Mouse (Mus musculus) kidney, embryonic 14.5 days (tissue): ENCODE data around the gene Cd33. TPM values are rescaled to one million over a fixed set of nuclear protein-coding genes. Genes with fewer than 3 reads are reported as not detected.

ENCODE experiments used
- ATAC-seq: fragments of 200-750 bp; cut with Nextera tagmentation; 2 replicates; pipeline ENCODE4 v1.8.0; 2017; ENCODE audit warnings: moderate number of reproducible peaks, mild to moderate bottlenecking, moderate TSS enrichment, moderate library complexity; ENCODE audit not compliant: low FRiP score, low TSS enrichment
- H3K27ac ChIP-seq: fragments of 300-500 bp; sonication (generic); 2 replicates; pipeline ENCODE4 v1.5.1; 2014; ENCODE audit warnings: low read depth, mild to moderate bottlenecking, low read length, moderate library complexity, mixed read lengths
- H3K27me3 ChIP-seq: fragments of 300-500 bp; sonication (generic); 2 replicates; pipeline ENCODE4 v1.6.1; 2014; ENCODE audit warnings: mild to moderate bottlenecking, low read length; ENCODE audit not compliant: control insufficient read depth, insufficient read depth
- H3K36me3 ChIP-seq: fragments of 300-500 bp; sonication (generic); 2 replicates; pipeline ENCODE4 v1.6.1; 2014; ENCODE audit warnings: low read length, mixed read lengths; ENCODE audit not compliant: control insufficient read depth, insufficient read depth
- H3K4me1 ChIP-seq: fragments of 300-500 bp; sonication (generic); 2 replicates; pipeline ENCODE4 v1.6.1; 2014; ENCODE audit warnings: low read length, mixed read lengths; ENCODE audit not compliant: control insufficient read depth, insufficient read depth
- H3K4me2 ChIP-seq: fragments of 300-500 bp; sonication (generic); replicated peaks from 2 replicates; pipeline ENCODE4 v1.6.1; 2014; ENCODE audit warnings: low read depth, mild to moderate bottlenecking, low read length
- H3K4me3 ChIP-seq: fragments of 300-500 bp; sonication (generic); 2 replicates; pipeline ENCODE4 v1.5.1; 2014; ENCODE audit warnings: mild to moderate bottlenecking, low read length
- H3K9ac ChIP-seq: fragments of 300-500 bp; sonication (generic); 2 replicates; pipeline ENCODE4 v1.6.1; 2014; ENCODE audit warnings: low read depth, mild to moderate bottlenecking, low read length, moderate library complexity
- H3K9me3 ChIP-seq: fragments of 300-500 bp; sonication (generic); 2 replicates; pipeline ENCODE4 v1.6.1; 2016; ENCODE audit warnings: low read length; ENCODE audit not compliant: control insufficient read depth
- WGBS: fragments of 180-500 bp; shearing (Covaris S2); extraction: QIAGEN DNeasy Blood & Tissue Kit; methylation state at CpG from one replicate; pipeline ENCODE4 v1.1.7; 2014; 5-methylcytosine and 5-hydroxymethylcytosine counted together
- polyA plus RNA-seq: library from polyadenylated mRNA; unstranded; fragments of >200 nt; fragmentation: Nextera tagmentation; extraction: Ambion mirVana; gene quantifications from 2 replicates; pipeline ENCODE4 v1.2.1, GENCODE M21; 2014

Gene Cd33
- polyA plus RNA-seq, 1 experiment from 2014 or later: 0.85 TPM

GRCm38 (mm10) chr7:43530216-43530785, 13.9 kb downstream of the Cd33 start:
- Histone ChIP-seq H3K4me2 (no peak overlapping the region), H3K9ac (no peak overlapping the region), H3K4me3 (no peak overlapping the region), H3K27me3 (no peaks in the 10 kb centered on the region), H3K27ac (no peak overlapping the region), H3K4me1 (no peaks in the 10 kb centered on the region), H3K9me3 (no peaks in the 10 kb centered on the region), H3K36me3 (no peaks in the 10 kb centered on the region)
- no peak for ATAC-seq
- WGBS: 64% methylated on average over 8 of the region's 8 CpGs

- ATAC-seq: no peak
- 62% methylated on average over 3 of the region's 3 CpGs for WGBS
- Histone ChIP-seq H3K4me1 (no peaks in the 10 kb centered on the region), H3K9ac (no peak overlapping the region), H3K27ac (no peak overlapping the region), H3K36me3 (no peaks in the 10 kb centered on the region), H3K4me2 (no peak overlapping the region), H3K27me3 (no peaks in the 10 kb centered on the region), H3K4me3 (no peak overlapping the region), H3K9me3 (no peaks in the 10 kb centered on the region)
These were observed 18.9 kb downstream of the Cd33 start for GRCm38 (mm10) chr7:43525313-43525712.

- Histone ChIP-seq H3K4me3 (no peak overlapping the region), H3K9ac (no peak overlapping the region), H3K4me1 (no peaks in the 10 kb centered on the region), H3K4me2 (no peak overlapping the region), H3K27me3 (no peaks in the 10 kb centered on the region), H3K9me3 (no peaks in the 10 kb centered on the region), H3K27ac (no peak overlapping the region), H3K36me3 (no peaks in the 10 kb centered on the region)
- WGBS: 79% methylated on average over 2 of the region's 2 CpGs
- no peak for ATAC-seq
These were observed 21.5 kb downstream of the Cd33 start for GRCm38 (mm10) chr7:43522776-43523175.

- Histone ChIP-seq H3K9ac (no peak overlapping the region), H3K9me3 (no peaks in the 10 kb centered on the region), H3K27ac (no peak overlapping the region), H3K4me1 (no peaks in the 10 kb centered on the region), H3K4me2 (no peak overlapping the region), H3K4me3 (no peak overlapping the region), H3K27me3 (no peaks in the 10 kb centered on the region), H3K36me3 (no peaks in the 10 kb centered on the region)
- WGBS: 83% methylated on average over 15 of the region's 15 CpGs
- no peak for ATAC-seq
These were observed 25.9 kb downstream of the Cd33 start for GRCm38 (mm10) chr7:43518341-43518740.

GRCm38 (mm10) chr7:43515076-43515475, 29.2 kb downstream of the Cd33 start:
- ATAC-seq: no peak
- 86% methylated on average over 5 of the region's 5 CpGs for WGBS

GRCm38 (mm10) chr7:43512519-43512918, 31.7 kb downstream of the Cd33 start:
- H3K4me3 ChIP-seq: no peak overlapping the region
- H3K4me2 ChIP-seq: no peak overlapping the region
- H3K9ac ChIP-seq: no peak overlapping the region
- H3K27me3 ChIP-seq: no peaks in the 10 kb centered on the region
- H3K27ac ChIP-seq: no peak overlapping the region
- ATAC-seq: no peak
- no peaks in the 10 kb centered on the region for H3K9me3 ChIP-seq
- no peaks in the 10 kb centered on the region for H3K36me3 ChIP-seq
- H3K4me1 ChIP-seq: no peaks in the 10 kb centered on the region
- WGBS: 88% methylated on average over 4 of the region's 4 CpGs

More at GRCm38 (mm10) chr7:43515076-43515475, 29.2 kb downstream of the Cd33 start:
- Histone ChIP-seq H3K9me3 (no peaks in the 10 kb centered on the region), H3K27ac (no peak overlapping the region), H3K9ac (no peak overlapping the region), H3K4me1 (no peaks in the 10 kb centered on the region), H3K36me3 (no peaks in the 10 kb centered on the region), H3K27me3 (no peaks in the 10 kb centered on the region), H3K4me3 (no peak overlapping the region), H3K4me2 (no peak overlapping the region)

- ATAC-seq: no peak
- H3K4me1 ChIP-seq: no peaks in the 10 kb centered on the region
- H3K4me3 ChIP-seq: no peak overlapping the region
- no peak overlapping the region for H3K27ac ChIP-seq
- no peak overlapping the region for H3K4me2 ChIP-seq
- WGBS: 55% methylated on average over 4 of the region's 4 CpGs
- H3K9ac ChIP-seq: no peak overlapping the region
- H3K36me3 ChIP-seq: no peaks in the 10 kb centered on the region
- H3K9me3 ChIP-seq: no peaks in the 10 kb centered on the region
- no peaks in the 10 kb centered on the region for H3K27me3 ChIP-seq
These were observed 32.3 kb downstream of the Cd33 start for GRCm38 (mm10) chr7:43511707-43512478.

GRCm38 (mm10) chr7:43495343-43496021, 48.7 kb downstream of the Cd33 start:
- H3K4me1 ChIP-seq: no peaks in the 10 kb centered on the region
- 0 out of 2 replicates have a peak overlapping the region, but pooled peaks have one; percentile 8 for H3K4me2 ChIP-seq
- peaks cover 6% of the 10 kb centered on the region for H3K9me3 ChIP-seq
- H3K9ac ChIP-seq: no peak overlapping the region
- H3K27me3 ChIP-seq: peaks cover 3% of the 10 kb centered on the region; the same call in 1 of the 2 replicates
- no peak overlapping the region for H3K4me3 ChIP-seq
- no peak overlapping the region for H3K27ac ChIP-seq
- WGBS: 14% methylated on average over 21 of the region's 21 CpGs
- H3K36me3 ChIP-seq: no peaks in the 10 kb centered on the region
- peak; percentile 76 for ATAC-seq

- no peak overlapping the region for H3K4me3 ChIP-seq
These were observed 53.4 kb downstream of the Cd33 start for GRCm38 (mm10) chr7:43490861-43491260.

More at GRCm38 (mm10) chr7:43490861-43491260, 53.4 kb downstream of the Cd33 start:
- Histone ChIP-seq H3K9ac (no peak overlapping the region), H3K4me1 (no peaks in the 10 kb centered on the region), H3K27ac (no peak overlapping the region), H3K4me2 (no peak overlapping the region), H3K36me3 (no peaks in the 10 kb centered on the region), H3K27me3 (peaks cover 3% of the 10 kb centered on the region), H3K9me3 (no peaks in the 10 kb centered on the region)
- no peak for ATAC-seq
- 62% methylated on average over 9 of the region's 9 CpGs for WGBS
